Mouse (Mus musculus) heart, postnatal 0 days (tissue): ENCODE measurements around the gene Tspan18. TPM values are rescaled to one million over a fixed set of nuclear protein-coding genes. Genes with fewer than 3 reads are reported as not detected.
A peak's percentile ranks its signal among the peaks of the same experiment; 100 is the strongest.

Source experiments
- ATAC-seq: fragments of 200-750 bp; cut with Nextera tagmentation; 2 replicates; pipeline ENCODE4 v1.8.0; 2017; ENCODE audit warnings: low read depth, moderate number of reproducible peaks, moderate library complexity; ENCODE audit not compliant: insufficient read depth
- DNase-seq: peaks from one replicate; pipeline ENCODE4 v3.0.0-alpha.2; 2016; ENCODE audit warnings: low spot score
- H3K27ac ChIP-seq: fragments of 300-500 bp; sonication (generic); 2 replicates; pipeline ENCODE4 v1.5.1; 2014; ENCODE audit warnings: low read depth, mild to moderate bottlenecking
- H3K27me3 ChIP-seq: fragments of 300-500 bp; sonication (generic); 2 replicates; pipeline ENCODE4 v1.6.1; 2014; ENCODE audit warnings: low read length, mixed read lengths; ENCODE audit not compliant: control insufficient read depth, insufficient read depth
- H3K36me3 ChIP-seq: fragments of 300-500 bp; sonication (generic); replicated peaks from 2 replicates; pipeline ENCODE4 v1.6.1; 2014; ENCODE audit warnings: low read length, mixed read lengths; ENCODE audit not compliant: control insufficient read depth, insufficient read depth
- H3K4me1 ChIP-seq: fragments of 300-500 bp; sonication (generic); 2 replicates; pipeline ENCODE4 v1.6.1; 2014; ENCODE audit warnings: antibody characterized with exemption; ENCODE audit not compliant: control insufficient read depth, insufficient read depth
- H3K4me2 ChIP-seq: fragments of 300-500 bp; sonication (generic); 2 replicates; pipeline ENCODE4 v1.6.1; 2014; ENCODE audit warnings: low read depth, mild to moderate bottlenecking, low read length, moderate library complexity
- H3K4me3 ChIP-seq: fragments of 300-500 bp; sonication (generic); 2 replicates; pipeline ENCODE4 v1.5.1; 2014; ENCODE audit warnings: low read depth, low read length
- H3K9ac ChIP-seq: fragments of 300-500 bp; sonication (generic); replicated peaks from 2 replicates; pipeline ENCODE4 v1.6.1; 2014; ENCODE audit warnings: low read depth, low read length, mixed read lengths
- H3K9me3 ChIP-seq: fragments of 300-500 bp; sonication (generic); replicated peaks from 2 replicates; pipeline ENCODE4 v1.6.1; 2016; ENCODE audit warnings: low read length; ENCODE audit not compliant: control insufficient read depth
- CTCF ChIP-seq: IDR thresholded peaks from 2 replicates; pipeline ENCODE4 v1.5.1; 2016; ENCODE audit warnings: antibody characterized with exemption, control low read depth, low read depth
- EP300 ChIP-seq: IDR thresholded peaks from 2 replicates; pipeline ENCODE4 v1.6.1; 2016; ENCODE audit warnings: antibody characterized with exemption, low read depth
- WGBS: fragments of 180-500 bp; shearing (Covaris S2); extraction: QIAGEN DNeasy Blood & Tissue Kit; methylation state at CpG from one replicate; pipeline ENCODE4 v1.1.7; 2014; 5-methylcytosine and 5-hydroxymethylcytosine counted together
- polyA plus RNA-seq: library from polyadenylated mRNA; unstranded; fragments of >200 nt; fragmentation: Nextera tagmentation; extraction: Ambion mirVana; gene quantifications from 2 replicates; pipeline ENCODE4 v1.2.1, GENCODE M21; 2015
- total RNA-seq: library from RNA; depleted of rRNA; stranded (reverse); fragments of >200 nt; gene quantifications from 2 replicates; pipeline ENCODE4 v1.2.3, GENCODE M21; 2014; ENCODE audit warnings: low replicate concordance

Tspan18 gene
- total and polyA plus RNA-seq, 2 experiments from 2014 or later, result 39.8 to 64.4 TPM

- H3K9me3 ChIP-seq, result no peaks in the 10 kb centered on the region
- no peak for TF ChIP-seq CTCF
- TF ChIP-seq EP300, result no peak
- ATAC-seq (no peak), DNase-seq (no peak)
- 78% methylated on average over 14 of the region's 14 CpGs for WGBS
- peak overlapping the region; percentile 11; the same call in 1 of the 2 replicates for H3K4me2 ChIP-seq
- no peaks in the 10 kb centered on the region for H3K4me1 ChIP-seq
- peak overlapping the region; percentile 47; the same call in 1 of the 2 replicates for H3K27ac ChIP-seq
- H3K36me3 ChIP-seq, result no peaks in the 10 kb centered on the region
- H3K4me3 ChIP-seq, result no peak overlapping the region
- H3K27me3 ChIP-seq, result 0 out of 2 replicates have a peak, but pooled peaks cover under 1% of the 10 kb centered on the region
- no peak overlapping the region for H3K9ac ChIP-seq
Observed at GRCm38 (mm10) chr2:93191488-93192181, 142.7 kb downstream of the Tspan18 start.

- H3K36me3 ChIP-seq, result no peaks in the 10 kb centered on the region
- H3K9me3 ChIP-seq, result no peaks in the 10 kb centered on the region
- peaks cover 7% of the 10 kb centered on the region for H3K27me3 ChIP-seq
- no peak overlapping the region for H3K4me3 ChIP-seq
- TF ChIP-seq CTCF, result no peak
- TF ChIP-seq EP300, result no peak
- DNase-seq (no peak), ATAC-seq (no peak)
- H3K4me1 ChIP-seq, result no peaks in the 10 kb centered on the region
- 35% methylated on average over 9 of the region's 9 CpGs for whole genome bisulfite sequencing
- H3K4me2 ChIP-seq, result peak overlapping the region; percentile 98
- H3K9ac ChIP-seq, result no peak overlapping the region
- H3K27ac ChIP-seq, result no peak overlapping the region
Observed at GRCm38 (mm10) chr2:93190771-93191487, 143.4 kb downstream of the Tspan18 start.

- ATAC-seq, result no peak
- no peaks in the 10 kb centered on the region for H3K4me1 ChIP-seq
- 7% methylated on average over 19 of the region's 19 CpGs for whole genome bisulfite sequencing
- H3K9ac ChIP-seq, result peak overlapping the region; percentile 62
- peak overlapping the region; percentile 59 for H3K27ac ChIP-seq
- peaks cover 11% of the 10 kb centered on the region for H3K27me3 ChIP-seq
- H3K4me2 ChIP-seq, result peak overlapping the region; percentile 98
- TF ChIP-seq EP300, result no peak
- TF ChIP-seq CTCF, result peak; percentile 42
- H3K4me3 ChIP-seq, result peak overlapping the region; percentile 70
- no peaks in the 10 kb centered on the region for H3K36me3 ChIP-seq
- H3K9me3 ChIP-seq, result no peaks in the 10 kb centered on the region
- DNase-seq, result no peak
Observed at GRCm38 (mm10) chr2:93188761-93189458, 145.4 kb downstream of the Tspan18 start.

GRCm38 (mm10) chr2:93188020-93188760, 146.1 kb downstream of the Tspan18 start:
- Histone ChIP-seq H3K4me1 (no peaks in the 10 kb centered on the region), H3K36me3 (no peaks in the 10 kb centered on the region), H3K4me3 (peak overlapping the region; percentile 70), H3K27ac (peak overlapping the region; percentile 59), H3K27me3 (peaks cover 11% of the 10 kb centered on the region), H3K9ac (peak overlapping the region; percentile 62), H3K9me3 (no peaks in the 10 kb centered on the region), H3K4me2 (peak overlapping the region; percentile 98)
- under 1% methylated on average over 51 of the region's 53 CpGs for WGBS
- no peak for ATAC-seq
- no peak for DNase-seq
- TF ChIP-seq CTCF, result no peak
- TF ChIP-seq EP300, result no peak
